Mouse (Mus musculus) forebrain, embryonic 11.5 days (tissue): ENCODE data around the gene Tcf7l1. TPM values are rescaled to one million over a fixed set of nuclear protein-coding genes. Genes with fewer than 3 reads are reported as not detected.

ENCODE experiments used
- ATAC-seq: fragments of 200-750 bp; cut with Nextera tagmentation; replicated peaks from 2 replicates; pipeline ENCODE4 v1.8.0; 2017; ENCODE audit warnings: moderate TSS enrichment; ENCODE audit not compliant: low FRiP score
- DNase-seq: peaks from one replicate; pipeline ENCODE4 v3.0.0-alpha.2; 2017; ENCODE audit warnings: low spot score
- H3K27ac ChIP-seq: fragments of 300-500 bp; sonication (generic); 2 replicates; pipeline ENCODE4 v1.5.1; 2014; ENCODE audit warnings: low read depth, low read length
- H3K27me3 ChIP-seq: fragments of 300-500 bp; sonication (generic); 2 replicates; pipeline ENCODE4 v1.6.1; 2014; ENCODE audit warnings: mild to moderate bottlenecking, low read length, mixed read lengths; ENCODE audit not compliant: control insufficient read depth, insufficient read depth
- H3K36me3 ChIP-seq: fragments of 300-500 bp; sonication (generic); 2 replicates; pipeline ENCODE4 v1.6.1; 2014; ENCODE audit warnings: mild to moderate bottlenecking, low read length, moderate library complexity, mixed read lengths; ENCODE audit not compliant: control insufficient read depth, insufficient read depth
- H3K4me1 ChIP-seq: fragments of 300-500 bp; sonication (generic); replicated peaks from 2 replicates; pipeline ENCODE4 v1.6.1; 2014; ENCODE audit warnings: low read length, mixed read lengths; ENCODE audit not compliant: control insufficient read depth, insufficient read depth
- H3K4me2 ChIP-seq: fragments of 300-500 bp; sonication (generic); 2 replicates; pipeline ENCODE4 v1.6.1; 2014; ENCODE audit warnings: low read depth, mild to moderate bottlenecking, low read length, moderate library complexity, mixed read lengths; ENCODE audit not compliant: severe bottlenecking
- H3K4me3 ChIP-seq: fragments of 300-500 bp; sonication (generic); 2 replicates; pipeline ENCODE4 v1.5.1; 2014; ENCODE audit warnings: low read depth, low read length
- H3K9ac ChIP-seq: fragments of 300-500 bp; sonication (generic); 2 replicates; pipeline ENCODE4 v1.6.1; 2014; ENCODE audit warnings: low read length
- H3K9me3 ChIP-seq: fragments of 300-500 bp; sonication (generic); 2 replicates; pipeline ENCODE4 v1.6.1; 2016; ENCODE audit warnings: low read length, mixed read lengths; ENCODE audit not compliant: control insufficient read depth
- WGBS: fragments of 180-500 bp; shearing (Covaris S2); extraction: QIAGEN DNeasy Blood & Tissue Kit; methylation state at CpG from one replicate; pipeline ENCODE4 v1.1.7; 2014; 5-methylcytosine and 5-hydroxymethylcytosine counted together
- polyA plus RNA-seq: library from polyadenylated mRNA; unstranded; fragments of >200 nt; fragmentation: Nextera tagmentation; extraction: Ambion mirVana; gene quantifications from 2 replicates; pipeline ENCODE4 v1.2.1, GENCODE M21; 2014

Gene Tcf7l1
- polyA plus RNA-seq, 1 experiment from 2014 or later: 33.3 TPM

- Histone ChIP-seq H3K9ac (no peak overlapping the region), H3K4me2 (no peak overlapping the region), H3K4me3 (no peak overlapping the region), H3K4me1 (no peaks in the 10 kb centered on the region; the same call in 1 of the 2 replicates), H3K36me3 (peaks cover 4% of the 10 kb centered on the region; the same call in 1 of the 2 replicates), H3K27me3 (no peaks in the 10 kb centered on the region), H3K9me3 (no peaks in the 10 kb centered on the region), H3K27ac (no peak overlapping the region)
- ATAC-seq: no peak
- 91% methylated on average over 2 of the region's 2 CpGs for WGBS
- DNase-seq: no peak
These were observed 185.0 kb downstream of the Tcf7l1 start for GRCm38 (mm10) chr6:72604066-72604465.

- Histone ChIP-seq H3K4me1 (peaks cover 4% of the 10 kb centered on the region; the same call in 1 of the 2 replicates), H3K9me3 (no peaks in the 10 kb centered on the region), H3K36me3 (no peaks in the 10 kb centered on the region), H3K9ac (no peak overlapping the region), H3K4me2 (no peak overlapping the region), H3K4me3 (no peak overlapping the region), H3K27me3 (no peaks in the 10 kb centered on the region), H3K27ac (no peak overlapping the region)
- WGBS: 46% methylated on average over 1 of the region's 1 CpGs
- DNase-seq (peak; percentile 80), ATAC-seq (no peak)
These were observed 187.3 kb downstream of the Tcf7l1 start for GRCm38 (mm10) chr6:72601732-72602131.

DNA sequence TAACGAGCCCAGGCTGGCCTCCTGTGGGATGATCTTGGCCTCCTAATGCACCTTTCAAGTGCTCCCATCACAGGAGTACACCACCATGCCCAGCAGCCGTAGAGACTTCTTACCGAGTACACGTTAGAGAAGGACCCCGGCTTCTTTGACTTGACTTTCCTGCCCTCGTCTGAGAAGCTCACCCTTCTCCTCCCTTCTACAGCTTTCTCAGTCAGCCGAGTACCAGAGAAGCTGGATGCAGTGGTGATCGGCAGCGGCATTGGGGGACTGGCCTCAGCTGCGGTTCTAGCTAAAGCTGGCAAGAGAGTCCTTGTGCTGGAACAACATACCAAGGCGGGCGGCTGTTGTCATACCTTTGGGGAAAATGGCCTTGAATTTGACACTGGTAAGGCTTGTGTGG is 188.3 kb downstream of the Tcf7l1 start:
- H3K4me2 ChIP-seq: no peak overlapping the region
- no peak overlapping the region for H3K9ac ChIP-seq
- no peaks in the 10 kb centered on the region for H3K27me3 ChIP-seq
- 87% methylated on average over 12 of the region's 12 CpGs for WGBS
- DNase-seq (no peak), ATAC-seq (no peak)
- no peaks in the 10 kb centered on the region for H3K36me3 ChIP-seq
- peaks cover 4% of the 10 kb centered on the region; the same call in 1 of the 2 replicates for H3K4me1 ChIP-seq
- no peak overlapping the region for H3K4me3 ChIP-seq
- no peak overlapping the region for H3K27ac ChIP-seq
- no peaks in the 10 kb centered on the region for H3K9me3 ChIP-seq

- ATAC-seq: no peak
- DNase-seq: no peak
- Histone ChIP-seq H3K9ac (no peak overlapping the region), H3K27ac (no peak overlapping the region), H3K36me3 (no peaks in the 10 kb centered on the region), H3K27me3 (no peaks in the 10 kb centered on the region), H3K4me3 (no peak overlapping the region), H3K9me3 (no peaks in the 10 kb centered on the region), H3K4me2 (no peak overlapping the region), H3K4me1 (peaks cover 4% of the 10 kb centered on the region; the same call in 1 of the 2 replicates)
- WGBS: 80% methylated on average over 6 of the region's 6 CpGs
These were observed 188.8 kb downstream of the Tcf7l1 start for GRCm38 (mm10) chr6:72600216-72600615.

DNA sequence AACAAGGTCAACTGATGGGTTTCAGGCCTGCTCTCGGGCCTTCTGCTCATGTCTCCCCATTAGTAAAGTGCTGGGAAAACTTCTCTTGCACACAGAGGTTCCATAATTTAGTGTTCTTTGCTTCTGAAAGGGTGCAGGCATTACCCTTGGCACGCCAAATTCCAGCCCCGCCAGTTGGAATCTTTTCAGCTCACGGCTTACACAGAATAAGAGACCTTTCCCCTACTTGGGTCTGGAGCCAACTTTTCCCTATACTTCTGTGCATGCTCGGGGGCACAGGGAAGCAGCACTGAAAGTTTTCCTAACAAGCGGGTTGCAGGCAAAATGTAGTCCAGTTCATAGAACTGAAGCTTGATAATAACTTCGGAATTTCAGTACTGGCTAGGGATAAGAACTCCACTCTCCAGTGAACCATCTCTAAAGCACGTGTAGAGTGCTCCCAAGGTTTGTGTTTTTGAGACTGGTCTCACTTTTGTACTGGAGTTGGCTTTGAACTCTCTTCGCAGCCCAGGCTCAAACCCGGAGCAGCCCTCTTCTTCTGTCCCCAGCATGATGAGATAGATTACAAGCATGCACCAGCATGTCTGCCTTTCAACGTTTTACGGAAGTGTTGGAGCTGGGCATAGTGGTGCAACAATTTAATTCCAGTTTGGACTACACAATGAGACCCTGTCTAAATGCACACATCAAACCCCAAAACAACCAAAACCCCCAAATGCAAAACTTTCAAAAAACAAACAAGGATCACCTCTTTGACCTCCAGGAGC is 190.1 kb downstream of the Tcf7l1 start:
- H3K4me3 ChIP-seq: peak overlapping the region; percentile 58
- H3K9ac ChIP-seq: peak overlapping the region; percentile 70
- DNase-seq: no peak
- H3K27ac ChIP-seq: no peak overlapping the region
- no peaks in the 10 kb centered on the region for H3K27me3 ChIP-seq
- 51% methylated on average over 12 of the region's 12 CpGs for WGBS
- H3K4me1 ChIP-seq: peaks cover 4% of the 10 kb centered on the region; the same call in 1 of the 2 replicates
- H3K4me2 ChIP-seq: peak overlapping the region; percentile 74
- ATAC-seq: no peak; the same call in 1 of the 2 replicates
- H3K9me3 ChIP-seq: no peaks in the 10 kb centered on the region
- no peaks in the 10 kb centered on the region for H3K36me3 ChIP-seq

DNA sequence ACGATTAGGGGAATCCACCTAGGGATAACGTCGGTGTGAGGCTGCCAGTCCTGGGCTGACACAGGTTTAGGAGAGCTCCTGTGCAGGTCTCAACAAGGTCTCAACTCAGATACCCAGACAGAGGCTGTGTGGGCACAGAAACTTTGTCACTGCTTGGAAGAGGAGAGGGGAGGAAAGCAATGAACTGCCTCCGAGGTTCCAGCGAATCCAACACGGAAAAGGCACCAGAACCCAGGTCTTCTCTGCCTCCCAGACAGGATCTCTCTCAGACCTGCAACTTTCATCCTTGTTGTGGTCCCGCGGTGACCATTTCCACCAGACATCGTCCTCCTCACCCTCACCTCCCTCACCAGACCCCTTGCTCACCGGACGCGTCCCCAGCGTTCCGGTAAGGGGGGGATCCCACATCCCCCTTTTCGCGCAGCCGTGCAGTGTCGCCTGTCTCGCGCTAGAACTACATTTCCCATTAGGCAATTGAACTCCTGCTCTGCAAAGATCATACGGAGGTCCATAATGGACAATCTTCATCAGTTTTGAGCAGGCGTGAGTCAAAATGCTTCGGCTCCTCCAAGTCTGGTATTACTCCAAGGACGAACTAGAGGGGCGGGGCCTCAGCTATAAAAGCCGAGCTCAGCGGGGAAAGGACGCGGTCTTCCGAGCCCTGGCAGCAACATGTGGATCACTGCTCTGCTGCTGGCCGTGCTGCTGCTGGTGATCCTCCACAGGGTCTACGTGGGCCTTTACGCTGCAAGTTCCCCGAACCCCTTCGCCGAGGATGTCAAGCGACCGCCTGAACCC is 190.9 kb downstream of the Tcf7l1 start, which contains the start of the genes Elmod3 and Retsat:
Elmod3 (minus strand) TSS at position 458 of the 798 bp plus-strand sequence.
Retsat (plus strand) TSS at position 520 of the 798 bp plus-strand sequence.
- Histone ChIP-seq H3K27me3 (no peaks in the 10 kb centered on the region), H3K36me3 (no peaks in the 10 kb centered on the region), H3K4me2 (peak within 1 kb of the TSS; percentile 74), H3K9me3 (no peaks in the 10 kb centered on the region), H3K4me3 (peak within 1 kb of the TSS; percentile 58), H3K4me1 (peaks cover 4% of the 10 kb centered on the region; the same call in 1 of the 2 replicates), H3K27ac (no peak within 1 kb of the TSS), H3K9ac (peak within 1 kb of the TSS; percentile 70)
- WGBS: 2% methylated on average over 38 of the region's 38 CpGs
- peak; percentile 91 for DNase-seq
- peak; percentile 92 for ATAC-seq

- Histone ChIP-seq H3K4me2 (peak overlapping the region; percentile 74), H3K27me3 (no peaks in the 10 kb centered on the region), H3K27ac (no peak overlapping the region), H3K9ac (peak overlapping the region; percentile 70), H3K4me3 (peak overlapping the region; percentile 58), H3K9me3 (no peaks in the 10 kb centered on the region), H3K4me1 (peaks cover 4% of the 10 kb centered on the region; the same call in 1 of the 2 replicates), H3K36me3 (no peaks in the 10 kb centered on the region)
- ATAC-seq (no peak), DNase-seq (no peak)
- 61% methylated on average over 13 of the region's 13 CpGs for WGBS
These were observed 191.8 kb downstream of the Tcf7l1 start for GRCm38 (mm10) chr6:72597083-72597874.

DNA sequence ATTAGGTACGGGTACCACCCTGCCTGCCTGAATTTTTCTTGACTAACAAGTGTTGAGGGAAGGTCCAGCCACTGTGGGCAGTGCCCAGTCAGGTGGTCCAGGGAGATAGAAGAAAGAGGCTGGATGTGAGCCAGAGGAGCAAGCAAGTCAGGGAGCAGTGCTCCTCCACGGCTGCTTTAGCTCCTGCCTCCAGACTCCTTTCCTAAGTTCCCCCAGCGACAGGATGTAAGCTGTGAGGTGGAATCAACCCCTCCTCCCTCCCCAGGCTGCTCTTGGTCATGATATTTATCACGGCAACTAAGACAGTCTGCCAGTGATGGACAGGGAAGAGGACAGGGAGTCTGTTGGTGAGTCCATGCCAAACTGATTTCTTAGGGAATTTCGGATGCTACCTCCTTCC is 195.1 kb downstream of the Tcf7l1 start:
- DNase-seq: no peak
- H3K9me3 ChIP-seq: no peaks in the 10 kb centered on the region
- H3K4me1 ChIP-seq: peaks cover 4% of the 10 kb centered on the region; the same call in 1 of the 2 replicates
- no peak overlapping the region for H3K27ac ChIP-seq
- no peak overlapping the region for H3K4me3 ChIP-seq
- H3K27me3 ChIP-seq: no peaks in the 10 kb centered on the region
- no peak overlapping the region for H3K4me2 ChIP-seq
- H3K36me3 ChIP-seq: no peaks in the 10 kb centered on the region
- 77% methylated on average over 5 of the region's 5 CpGs for WGBS
- ATAC-seq: no peak
- no peak overlapping the region for H3K9ac ChIP-seq
